8 mouse cellular contexts compared by ENCODE assay signal in genomic region chr1:165844956-165845355, GRCm38 (mm10). TPM values are rescaled to one million over a fixed set of nuclear protein-coding genes. Genes with fewer than 3 reads are reported as not detected.
DNase-seq lines count a peak whose midpoint lies in the region; ATAC-seq and TF ChIP-seq lines count a peak whose summit lies in the region.

No protein-coding gene starts in this region.

- TF ChIP-seq CTCF in liver, postnatal 0 days (IDR thresholded peaks at IDR 0.05; ENCODE audit: low read depth), result no peak

- ATAC-seq in kidney, embryonic 15.5 days (replicated peaks; ENCODE audit: low FRiP score), result no peak; the same call in 1 of the 2 replicates
- ATAC-seq in hindbrain, embryonic 12.5 days (ENCODE audit: low FRiP score), result peak; percentile 28
- ATAC-seq in liver, postnatal 0 days, result peak; percentile 48
- ATAC-seq in neural tube, embryonic 13.5 days (ENCODE audit: low read depth), result peak; percentile 37

- no peak for TF ChIP-seq EP300 in liver, postnatal 0 days (IDR thresholded peaks at IDR 0.05; ENCODE audit: low read depth)

- H3K4me2 ChIP-seq in kidney, embryonic 15.5 days, result peak overlapping the region; percentile 99
- H3K4me2 ChIP-seq in hindbrain, embryonic 12.5 days (replicated peaks), result peak overlapping the region; percentile 100
- H3K4me2 ChIP-seq in liver, postnatal 0 days (ENCODE audit: low read depth, low read length), result peak overlapping the region; percentile 99
- H3K4me2 ChIP-seq in neural tube, embryonic 13.5 days, result peak overlapping the region; percentile 98

- no peaks in the 10 kb centered on the region for H3K36me3 ChIP-seq in kidney, embryonic 15.5 days
- no peaks in the 10 kb centered on the region for H3K36me3 ChIP-seq in hindbrain, embryonic 12.5 days
- H3K36me3 ChIP-seq in liver, postnatal 0 days (replicated peaks; ENCODE audit: insufficient read depth, low read length), result no peaks in the 10 kb centered on the region
- no peaks in the 10 kb centered on the region for H3K36me3 ChIP-seq in neural tube, embryonic 13.5 days

- H3K4me3 ChIP-seq in kidney, embryonic 15.5 days (replicated peaks), result peak overlapping the region; percentile 53
- peak overlapping the region; percentile 47 for H3K4me3 ChIP-seq in hindbrain, embryonic 12.5 days
- peak overlapping the region; percentile 61 for H3K4me3 ChIP-seq in liver, postnatal 0 days (ENCODE audit: low read depth, low read length)
- peak overlapping the region; percentile 45 for H3K4me3 ChIP-seq in neural tube, embryonic 13.5 days

- peaks cover 66% of the 10 kb centered on the region for H3K27me3 ChIP-seq in kidney, embryonic 15.5 days
- peaks cover 57% of the 10 kb centered on the region for H3K27me3 ChIP-seq in hindbrain, embryonic 12.5 days
- H3K27me3 ChIP-seq in liver, postnatal 0 days (ENCODE audit: insufficient read depth, low read length), result peaks cover 34% of the 10 kb centered on the region
- H3K27me3 ChIP-seq in neural tube, embryonic 13.5 days, result peaks cover 89% of the 10 kb centered on the region

- DNase-seq in kidney, adult 9 months, result no peak
- peak; percentile 48 for DNase-seq in embryo, embryonic 10.5 days (ENCODE audit: low spot score)
- DNase-seq in liver, postnatal 0 days, result peak; percentile 46
- DNase-seq in cerebellum, adult 18-20 months, result no peak
- no peak for DNase-seq in left cerebral cortex, adult 11 months (ENCODE audit: low spot score)

- H3K27ac ChIP-seq in kidney, embryonic 15.5 days, result no peak overlapping the region
- H3K27ac ChIP-seq in hindbrain, embryonic 12.5 days, result no peak overlapping the region
- no peak overlapping the region for H3K27ac ChIP-seq in liver, postnatal 0 days (ENCODE audit: low read depth)
- H3K27ac ChIP-seq in neural tube, embryonic 13.5 days (replicated peaks), result no peak overlapping the region

- 0% methylated on average over 26 of the region's 26 CpGs for WGBS in kidney, embryonic 15.5 days
- 0% methylated on average over 25 of the region's 26 CpGs for WGBS in hindbrain, embryonic 12.5 days
- WGBS in liver, postnatal 0 days (ENCODE audit: insufficient replicate concordance), result 2% methylated on average over 19 of the region's 26 CpGs
- WGBS in neural tube, embryonic 13.5 days, result under 1% methylated on average over 26 of the region's 26 CpGs

- H3K4me1 ChIP-seq in kidney, embryonic 15.5 days, result peaks cover 60% of the 10 kb centered on the region
- H3K4me1 ChIP-seq in hindbrain, embryonic 12.5 days, result peaks cover 23% of the 10 kb centered on the region
- peaks cover 40% of the 10 kb centered on the region for H3K4me1 ChIP-seq in liver, postnatal 0 days (ENCODE audit: insufficient read depth)
- peaks cover 32% of the 10 kb centered on the region for H3K4me1 ChIP-seq in neural tube, embryonic 13.5 days (replicated peaks)

- H3K9ac ChIP-seq in kidney, embryonic 15.5 days, result peak overlapping the region; percentile 47
- H3K9ac ChIP-seq in hindbrain, embryonic 12.5 days, result peak overlapping the region; percentile 67
- peak overlapping the region; percentile 68 for H3K9ac ChIP-seq in liver, postnatal 0 days (replicated peaks)
- H3K9ac ChIP-seq in neural tube, embryonic 13.5 days, result peak overlapping the region; percentile 71

- H3K9me3 ChIP-seq in kidney, embryonic 15.5 days (replicated peaks), result no peaks in the 10 kb centered on the region
- H3K9me3 ChIP-seq in hindbrain, embryonic 12.5 days (replicated peaks), result no peaks in the 10 kb centered on the region
- H3K9me3 ChIP-seq in liver, postnatal 0 days (ENCODE audit: low read length), result no peaks in the 10 kb centered on the region
- no peaks in the 10 kb centered on the region for H3K9me3 ChIP-seq in neural tube, embryonic 13.5 days

RNA-seq across cellular contexts. Expression of gene Cd247, which starts 56.5 kb away (rescaled TPM):
- polyA plus RNA-seq in kidney, embryonic 15.5 days (2015; fragmentation: Nextera tagmentation; extraction: Ambion mirVana), result 0.66 and 0.69 TPM in 2 replicates
- polyA plus RNA-seq in hindbrain, embryonic 12.5 days (2016; fragmentation: Nextera tagmentation; extraction: Ambion mirVana), result 1.3 and 1.5 TPM in 2 replicates
- 0.13 and 0.43 TPM in 2 replicates for polyA plus RNA-seq in liver, postnatal 0 days (2015; fragmentation: Nextera tagmentation; extraction: Ambion mirVana)
- polyA plus RNA-seq in neural tube, embryonic 13.5 days (2015; fragmentation: Nextera tagmentation; extraction: Ambion mirVana), result 0.60 and 0.99 TPM in 2 replicates

Comparison
In these comparisons a context has a peak if more than half of its experiments do, and no peak if none do; other contexts are left out.
1. DNase-seq: peak in embryo, embryonic 10.5 days (single experiment) and liver, postnatal 0 days (single experiment); none in kidney, adult 9 months (single experiment), cerebellum, adult 18-20 months (0 of 2) and left cerebral cortex, adult 11 months (single experiment).
2. Peak in every context shown above with its lines, with median percentiles within 50 percentile points of each other: H3K4me2 ChIP-seq, H3K4me3 ChIP-seq and H3K9ac ChIP-seq.